Mouse (Mus musculus): ENCODE results near the gene Olfr381.
"Not testable (repeated sequence)": the region's sequence is repeated elsewhere in the genome, so short reads cannot be mapped to it uniquely, and the experiment has no call there.

Gene Olfr381

GRCm38 (mm10) chr11:73491503-73491902 is at the start of gene Olfr381:
Gene Olfr381, minus strand, starts transcription at chr11:73491603.
- no peak for DNase-seq

- DNase-seq: not testable (repeated sequence)
These were observed 37.6 kb upstream of the Olfr381 start for GRCm38 (mm10) chr11:73528971-73529370.

GRCm38 (mm10) chr11:73517097-73517496 is 25.7 kb upstream of the Olfr381 start, which contains the start of gene Olfr382:
Gene Olfr382, minus strand, starts transcription at chr11:73517197.
- DNase-seq: no peak

- no peak for DNase-seq
These were observed 34.0 kb downstream of the Olfr381 start, which contains the start of gene Olfr380 for GRCm38 (mm10) chr11:73457408-73457807. Gene Olfr380, minus strand, starts transcription at chr11:73457508.
